Mouse (Mus musculus) induced T-regulatory cell, adult 2 months (primary cell): ENCODE results near the gene Brwd3.

Source experiments
- DNase-seq: peaks from one replicate; pipeline ENCODE4 v3.0.0-alpha.2; 2012; ENCODE audit warnings: low read depth

The Brwd3 gene

GRCm38 (mm10) chrX:108834090-108834774 is at the start of gene Brwd3:
Gene Brwd3, minus strand, starts transcription at chrX:108834372.
- DNase-seq = peak; percentile 89

DNA sequence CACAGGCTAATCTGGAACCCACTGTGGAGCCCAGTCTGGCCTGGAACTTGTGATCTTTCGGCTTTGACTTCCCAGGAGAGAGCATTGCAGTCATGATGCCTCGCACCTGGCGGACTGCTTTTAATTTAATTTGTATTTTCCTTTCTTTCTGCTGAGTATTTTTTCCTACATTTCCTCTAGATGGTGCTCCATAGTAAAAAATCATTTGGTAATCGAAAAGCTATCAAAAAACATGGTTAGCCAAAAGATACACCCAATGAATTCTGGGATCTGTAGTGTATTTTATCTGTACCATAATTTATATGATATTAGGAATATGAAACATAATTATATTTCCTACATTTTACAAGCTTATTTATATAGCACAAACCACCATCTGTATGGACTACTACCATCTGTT is 28.5 kb upstream of the Brwd3 start:
- no peak for DNase-seq

DNA sequence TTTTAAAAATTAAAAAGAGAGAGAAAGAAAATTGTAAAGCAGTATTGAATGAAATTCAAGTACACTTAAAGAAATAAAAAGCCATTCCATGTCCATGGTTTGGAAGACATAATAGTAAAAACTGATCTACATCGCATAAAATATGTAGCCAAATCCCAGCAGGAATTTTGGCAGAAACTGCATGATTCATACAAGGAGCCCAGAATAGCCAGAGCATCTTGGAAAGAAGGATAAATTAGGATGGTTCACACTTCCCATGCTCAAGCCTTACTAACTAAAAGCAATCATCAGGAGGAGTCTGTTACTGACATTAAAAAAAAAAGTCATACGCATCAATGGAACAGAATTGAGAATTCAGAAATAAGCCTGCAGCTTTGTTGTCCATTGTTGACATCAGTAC is 8.5 kb upstream of the Brwd3 start:
- no peak for DNase-seq

DNA sequence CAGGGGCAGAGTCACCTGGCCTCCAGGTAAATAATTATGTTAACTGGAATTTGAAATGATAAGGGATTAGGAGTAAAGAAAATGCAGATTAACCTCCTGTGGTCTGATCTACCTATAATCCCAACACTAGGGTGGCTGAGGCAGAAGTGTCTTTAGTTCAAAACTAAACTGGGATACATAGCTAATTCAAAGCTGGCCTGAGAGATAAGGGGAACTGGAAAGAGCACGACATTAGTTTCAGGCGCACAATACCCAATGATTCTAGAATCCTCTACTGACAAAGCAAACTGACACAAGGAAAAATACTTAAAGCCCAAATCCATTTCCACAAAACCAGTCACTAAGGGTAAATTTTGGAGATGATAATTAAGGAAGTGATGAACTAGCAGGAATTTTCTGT is 2.2 kb upstream of the Brwd3 start:
- no peak for DNase-seq

DNA sequence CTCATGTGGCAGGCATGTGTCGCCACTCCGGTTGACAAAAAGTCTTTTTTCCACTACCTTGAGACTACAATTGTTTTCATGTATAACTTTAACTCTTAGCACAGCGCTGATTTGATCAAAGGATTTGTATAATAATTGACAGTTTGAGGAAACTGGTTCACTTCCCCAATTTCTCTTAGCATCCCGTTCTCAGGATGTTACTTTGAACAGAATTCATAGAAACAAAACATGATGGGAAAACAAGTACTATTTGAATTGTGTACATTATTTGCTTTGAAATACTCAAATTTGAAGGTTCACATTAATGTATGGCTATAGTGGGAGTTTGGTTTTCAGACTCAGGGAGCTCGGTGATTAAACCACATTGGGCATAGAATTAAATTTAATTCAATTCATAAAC is 1.1 kb upstream of the Brwd3 start:
- DNase-seq = no peak

- peak; percentile 52 for DNase-seq
Observed at GRCm38 (mm10) chrX:108833381-108834020, 671 bp downstream of the Brwd3 start.

DNA sequence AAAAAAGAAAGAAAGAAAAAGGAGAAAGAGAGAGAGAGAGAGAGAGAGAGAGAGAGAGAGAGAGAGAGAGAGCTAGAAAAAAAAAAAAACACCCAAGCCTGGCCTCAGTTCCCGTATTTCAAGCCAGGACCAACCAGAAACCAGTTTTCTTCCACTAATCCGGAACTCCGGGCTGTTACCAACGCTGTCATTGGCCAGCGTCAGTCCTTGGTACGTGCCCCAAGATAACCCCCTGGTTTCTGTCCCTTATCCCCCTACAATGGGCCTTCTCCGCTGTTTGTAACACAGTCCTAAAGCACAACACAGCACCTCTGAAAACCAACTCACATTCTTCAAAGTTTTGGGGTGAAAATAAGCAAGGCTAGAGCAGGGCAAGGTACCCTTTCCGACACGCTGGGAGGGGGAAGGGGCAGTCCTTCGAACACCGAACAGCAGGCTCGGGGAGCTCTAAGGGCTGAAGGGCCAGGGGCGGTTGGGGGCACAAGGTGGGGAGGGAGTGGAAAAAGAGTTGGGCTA is 1.4 kb downstream of the Brwd3 start:
- DNase-seq = peak; percentile 90

DNA sequence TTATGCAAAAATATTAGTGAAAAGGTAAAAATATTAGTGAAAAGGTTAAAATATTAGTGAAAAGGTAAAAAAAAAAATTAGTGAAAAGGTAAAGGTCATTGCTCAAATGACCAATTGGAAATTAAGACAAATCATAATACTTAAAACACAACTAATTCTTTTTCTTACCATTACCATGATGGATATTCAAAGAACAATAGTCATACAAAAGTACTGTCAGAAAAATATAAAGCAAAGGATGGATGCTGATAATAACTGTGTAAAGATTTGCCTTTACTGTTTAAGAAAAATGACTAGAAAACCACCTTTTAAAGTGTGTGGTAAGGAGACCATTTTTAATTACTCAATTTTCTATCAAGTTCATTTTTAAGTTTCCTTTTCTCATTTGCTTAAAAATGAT is 2.9 kb downstream of the Brwd3 start:
- no peak for DNase-seq

- peak; percentile 4 for DNase-seq
Observed at GRCm38 (mm10) chrX:108828111-108828510, 6.1 kb downstream of the Brwd3 start.

DNA sequence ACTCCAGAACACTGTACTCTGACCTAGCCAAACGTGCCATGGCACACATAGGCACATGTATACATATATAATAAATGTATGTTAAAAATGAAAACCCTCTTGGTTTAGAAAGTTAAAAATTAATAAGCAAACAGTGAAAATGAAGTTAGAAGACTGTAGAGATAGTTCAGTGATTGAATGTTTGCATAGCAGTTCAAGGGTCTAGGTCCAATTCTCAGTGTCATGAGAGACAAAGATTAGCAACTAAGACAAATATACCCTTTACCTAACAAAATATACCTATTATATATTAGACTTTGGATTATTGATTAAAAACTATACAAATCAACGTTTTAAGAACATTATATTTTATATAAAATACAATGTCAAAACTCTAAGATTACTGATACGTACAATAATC is 36.9 kb downstream of the Brwd3 start:
- no peak for DNase-seq

DNA sequence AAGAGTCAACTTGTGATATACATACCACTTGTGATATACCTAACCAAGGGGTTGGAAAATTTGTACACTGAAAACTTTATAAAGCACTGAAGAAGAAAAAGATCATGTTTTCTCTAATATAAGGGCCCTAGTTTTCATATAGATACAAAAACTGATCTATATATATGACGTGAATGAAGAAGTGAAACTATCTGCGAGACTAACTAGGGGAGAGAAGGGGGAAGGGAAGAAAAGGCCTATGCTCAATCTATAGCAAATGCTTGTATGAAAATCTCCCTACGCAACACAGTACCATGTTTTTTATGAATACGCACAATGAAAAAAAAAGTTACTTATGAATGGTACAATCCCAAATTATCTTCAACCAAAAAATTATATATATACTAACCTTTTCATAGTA is 50.4 kb downstream of the Brwd3 start:
- no peak for DNase-seq

GRCm38 (mm10) chrX:108731755-108732154 is 102.4 kb downstream of the Brwd3 start:
- no peak for DNase-seq

DNA sequence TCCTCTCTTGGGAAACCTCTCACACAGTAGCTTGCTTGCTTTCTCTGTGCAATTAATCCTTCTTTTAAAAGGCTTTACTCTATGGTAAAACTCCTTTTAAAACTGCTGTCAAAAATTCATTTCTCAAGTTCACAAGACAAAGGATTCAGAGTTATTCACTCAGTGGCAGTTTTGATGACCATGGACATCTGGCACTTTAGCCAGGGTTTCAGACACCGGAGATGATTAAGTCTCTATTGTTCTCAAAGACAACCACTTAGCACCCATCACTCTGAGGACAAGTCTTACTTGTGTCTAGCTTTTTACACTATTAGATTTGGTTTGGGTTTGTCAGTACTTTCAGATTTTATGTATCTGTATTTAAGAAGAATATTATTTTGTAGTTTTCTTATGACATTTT is 104.6 kb downstream of the Brwd3 start:
- no peak for DNase-seq

GRCm38 (mm10) chrX:108729068-108729467 is 105.1 kb downstream of the Brwd3 start:
- DNase-seq = no peak

DNA sequence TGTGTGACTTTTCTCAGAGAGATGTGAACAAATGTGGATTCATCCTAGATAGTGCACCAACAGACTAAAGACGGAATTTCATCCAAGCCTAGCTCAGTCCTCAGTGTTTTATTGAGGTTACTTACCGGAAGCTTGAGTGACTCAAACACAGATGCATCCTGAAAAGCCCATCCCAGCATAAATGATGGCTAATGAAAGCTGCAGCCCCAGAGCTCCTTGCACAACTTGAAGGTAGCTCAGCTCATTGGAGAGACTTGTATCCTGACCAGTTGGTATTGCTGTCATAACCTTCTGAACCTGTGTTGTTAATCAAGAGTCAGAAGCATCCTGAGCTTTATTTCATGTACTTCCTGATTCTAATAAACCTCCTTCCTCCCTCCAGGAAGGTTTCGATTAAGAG is 105.8 kb downstream of the Brwd3 start:
- DNase-seq = no peak

GRCm38 (mm10) chrX:108724241-108724640 is 109.9 kb downstream of the Brwd3 start:
- no peak for DNase-seq

DNA sequence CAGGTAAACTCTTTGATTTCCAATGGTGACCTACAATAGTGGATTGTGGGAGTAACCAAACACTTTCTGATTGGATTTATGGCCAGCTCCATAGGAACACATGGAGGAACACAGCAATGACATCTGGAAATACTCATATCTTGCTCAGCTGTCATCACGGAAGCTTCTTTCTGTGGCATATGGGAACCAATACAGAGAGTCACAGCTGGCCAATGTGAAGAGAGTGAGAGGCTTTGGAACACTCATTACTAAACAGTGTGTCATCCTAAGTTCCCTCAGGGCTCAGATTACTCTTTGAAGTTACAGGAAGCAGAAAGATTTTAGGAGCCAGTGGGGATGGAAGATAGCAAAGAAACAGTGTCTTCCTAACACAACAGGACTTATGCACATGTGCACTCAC is 111.7 kb downstream of the Brwd3 start:
- DNase-seq = no peak

DNA sequence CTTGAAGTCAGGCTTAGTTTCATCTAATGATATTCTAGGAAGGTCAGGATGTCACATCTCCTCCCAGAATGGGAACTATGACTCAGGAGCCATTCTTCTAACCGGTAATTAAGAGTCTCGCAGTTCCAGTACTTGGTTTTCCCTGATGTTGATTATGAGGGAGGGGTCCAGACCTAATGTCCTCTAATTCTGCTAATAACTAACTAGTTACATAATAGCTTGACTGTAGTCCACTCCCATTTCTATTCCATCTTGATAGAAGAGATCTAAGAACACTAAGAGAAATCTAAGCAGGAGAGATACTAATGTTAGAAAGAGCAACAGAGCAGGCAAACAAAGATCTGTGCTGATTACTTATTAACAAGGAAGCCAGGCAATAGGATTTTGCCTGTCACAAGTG is 129.9 kb downstream of the Brwd3 start:
- DNase-seq = no peak
